Mouse (Mus musculus) forebrain, embryonic 13.5 days (tissue): ENCODE measurements around the gene Tmem63b. TPM values are rescaled to one million over a fixed set of nuclear protein-coding genes. Genes with fewer than 3 reads are reported as not detected.

Experiments
- ATAC-seq: fragments of 200-750 bp; cut with Nextera tagmentation; 2 replicates; pipeline ENCODE4 v1.8.0; 2017
- H3K27ac ChIP-seq: fragments of 300-500 bp; sonication (generic); 2 replicates; pipeline ENCODE4 v1.5.1; 2015; ENCODE audit warnings: inconsistent platforms, mild to moderate bottlenecking, moderate library complexity
- H3K27me3 ChIP-seq: fragments of 300-500 bp; sonication (generic); 2 replicates; pipeline ENCODE4 v1.6.1; 2015; ENCODE audit warnings: mild to moderate bottlenecking, inconsistent platforms
- H3K36me3 ChIP-seq: fragments of 300-500 bp; sonication (generic); 2 replicates; pipeline ENCODE4 v1.6.1; 2015; ENCODE audit warnings: mild to moderate bottlenecking, inconsistent platforms; ENCODE audit not compliant: poor library complexity, severe bottlenecking
- H3K4me1 ChIP-seq: fragments of 300-500 bp; sonication (generic); 2 replicates; pipeline ENCODE4 v1.6.1; 2015; ENCODE audit warnings: inconsistent platforms
- H3K4me2 ChIP-seq: fragments of 300-500 bp; sonication (generic); 2 replicates; pipeline ENCODE4 v1.6.1; 2015; ENCODE audit warnings: inconsistent platforms, mild to moderate bottlenecking, moderate library complexity
- H3K4me3 ChIP-seq: fragments of 300-500 bp; sonication (generic); 2 replicates; pipeline ENCODE4 v1.5.1; 2015; ENCODE audit warnings: mild to moderate bottlenecking, inconsistent platforms
- H3K9ac ChIP-seq: fragments of 300-500 bp; sonication (generic); 2 replicates; pipeline ENCODE4 v1.6.1; 2015; ENCODE audit warnings: mild to moderate bottlenecking, inconsistent platforms
- H3K9me3 ChIP-seq: fragments of 300-500 bp; sonication (generic); replicated peaks from 2 replicates; pipeline ENCODE4 v1.6.1; 2016; ENCODE audit warnings: inconsistent platforms
- WGBS: fragments of 180-500 bp; shearing (Covaris S2); methylation state at CpG from one replicate; pipeline ENCODE4 v1.1.7; 2015; 5-methylcytosine and 5-hydroxymethylcytosine counted together
- polyA plus RNA-seq: library from polyadenylated mRNA; unstranded; fragments of >200 nt; fragmentation: Nextera tagmentation; extraction: Ambion mirVana; gene quantifications from 2 replicates; pipeline ENCODE4 v1.2.1, GENCODE M21; 2015

Tmem63b gene
- polyA plus RNA-seq, 1 experiment from 2014 or later, result 91.1 TPM

DNA sequence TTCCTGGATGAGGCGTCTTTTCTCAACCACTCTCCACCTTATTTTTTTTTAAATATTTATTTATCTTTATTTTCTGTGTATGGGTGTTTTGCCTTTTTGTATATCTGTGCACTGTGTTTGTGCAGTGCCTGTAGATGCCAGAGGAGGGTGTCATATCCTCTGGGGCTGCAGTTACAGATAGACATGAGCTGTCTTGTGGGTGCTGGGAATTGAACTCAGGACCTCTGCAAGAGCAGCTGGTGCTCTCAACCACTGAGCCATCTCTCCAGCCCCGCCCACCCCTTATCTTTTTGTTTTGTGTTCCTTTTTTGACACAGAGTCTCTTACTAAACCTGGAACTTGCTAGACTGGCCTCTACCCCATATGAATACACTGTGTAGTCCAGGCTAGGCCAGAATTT lies 40.8 kb upstream of the Tmem63b start:
- WGBS, result 87% methylated on average over 2 of the region's 2 CpGs
- no peak for ATAC-seq
- H3K4me1 ChIP-seq, result peaks cover 11% of the 10 kb centered on the region
- H3K27me3 ChIP-seq, result peaks cover 10% of the 10 kb centered on the region; the same call in 1 of the 2 replicates
- no peak overlapping the region for H3K9ac ChIP-seq
- no peaks in the 10 kb centered on the region for H3K9me3 ChIP-seq
- H3K4me2 ChIP-seq, result no peak overlapping the region
- H3K27ac ChIP-seq, result no peak overlapping the region
- H3K36me3 ChIP-seq, result no peaks in the 10 kb centered on the region
- H3K4me3 ChIP-seq, result no peak overlapping the region

DNA sequence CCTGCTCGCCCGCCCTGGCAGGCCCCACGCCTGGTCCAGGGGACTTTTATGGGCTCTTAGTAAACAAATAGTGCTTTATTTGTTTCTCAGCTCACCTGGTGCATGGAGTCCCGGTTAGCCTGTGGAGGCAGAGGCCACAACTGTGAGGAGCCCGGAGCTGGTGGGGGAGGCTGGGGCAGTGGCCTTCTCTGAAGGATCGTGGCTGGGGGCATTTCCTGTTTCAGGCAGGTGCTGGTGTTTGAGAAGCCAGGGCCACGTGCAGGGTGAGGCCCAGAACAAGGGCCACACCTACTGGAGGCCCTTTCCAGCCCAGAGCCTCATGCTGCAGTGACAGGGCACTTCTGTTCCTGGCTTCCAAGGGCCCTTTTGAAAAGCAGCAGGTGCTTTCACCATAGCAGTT lies 39.5 kb upstream of the Tmem63b start:
- 70% methylated on average over 7 of the region's 7 CpGs for WGBS
- Histone ChIP-seq H3K36me3 (no peaks in the 10 kb centered on the region), H3K4me1 (peaks cover 14% of the 10 kb centered on the region), H3K27me3 (peaks cover 2% of the 10 kb centered on the region; the same call in 1 of the 2 replicates), H3K9ac (no peak overlapping the region), H3K27ac (no peak overlapping the region), H3K4me3 (no peak overlapping the region), H3K4me2 (no peak overlapping the region), H3K9me3 (no peaks in the 10 kb centered on the region)
- no peak for ATAC-seq

DNA sequence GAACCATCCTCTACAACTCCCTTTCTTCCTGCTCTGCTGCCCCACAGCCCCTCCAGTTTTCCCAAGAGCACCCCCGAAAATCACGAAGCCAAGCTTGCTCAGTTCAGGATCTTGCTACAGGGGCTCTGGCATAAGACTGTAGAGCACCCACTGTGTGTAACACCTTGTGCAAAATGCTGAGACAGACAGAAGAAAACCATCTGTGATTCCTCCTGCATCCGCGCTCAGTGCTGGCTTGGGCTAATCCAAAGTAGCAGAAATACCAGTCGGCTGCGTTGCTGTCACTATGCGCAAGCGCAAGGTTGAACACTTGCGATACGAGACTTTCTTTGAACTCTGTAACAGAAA lies 37.8 kb upstream of the Tmem63b start:
- ATAC-seq, result 0 out of 2 replicates have a peak, but pooled peaks have one; percentile 22
- Histone ChIP-seq H3K27me3 (no peaks in the 10 kb centered on the region; the same call in 1 of the 2 replicates), H3K4me1 (peaks cover 14% of the 10 kb centered on the region), H3K27ac (0 out of 2 replicates have a peak overlapping the region, but pooled peaks have one; percentile 87), H3K4me2 (peak overlapping the region; percentile 63; the same call in 1 of the 2 replicates), H3K9ac (no peak overlapping the region), H3K9me3 (no peaks in the 10 kb centered on the region), H3K4me3 (no peak overlapping the region), H3K36me3 (no peaks in the 10 kb centered on the region)
- WGBS, result 83% methylated on average over 10 of the region's 10 CpGs

GRCm38 (mm10) chr17:45723732-45724573 lies 37.2 kb upstream of the Tmem63b start:
- 2% methylated on average over 25 of the region's 25 CpGs for WGBS
- peak overlapping the region; percentile 87 for H3K27ac ChIP-seq

DNA sequence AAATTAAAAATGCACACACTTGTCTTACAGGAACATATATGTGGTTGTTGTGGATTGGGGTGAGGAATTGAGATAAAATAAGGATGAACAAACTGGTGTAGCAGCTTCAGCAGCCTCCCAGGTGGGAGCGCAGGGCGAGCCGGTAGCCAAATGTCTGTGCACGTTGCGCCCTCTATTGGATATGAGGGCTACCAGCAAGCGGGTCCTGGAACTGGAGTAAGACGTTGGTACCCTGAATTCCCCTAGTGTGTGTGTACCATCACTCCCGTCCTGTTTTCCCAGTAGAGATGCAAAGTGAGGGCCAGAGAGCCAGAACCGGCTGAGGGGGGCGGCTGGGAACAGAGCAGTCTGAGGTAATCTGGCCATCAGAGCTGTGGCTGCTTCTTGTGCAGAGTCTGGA lies 31.6 kb upstream of the Tmem63b start:
- Histone ChIP-seq H3K4me3 (no peak overlapping the region), H3K27ac (no peak overlapping the region), H3K36me3 (no peaks in the 10 kb centered on the region), H3K4me2 (no peak overlapping the region), H3K9ac (no peak overlapping the region), H3K9me3 (no peaks in the 10 kb centered on the region), H3K27me3 (no peaks in the 10 kb centered on the region), H3K4me1 (peaks cover 10% of the 10 kb centered on the region)
- 10% methylated on average over 10 of the region's 10 CpGs for WGBS
- peak; percentile 51 for ATAC-seq

More at GRCm38 (mm10) chr17:45723732-45724573, 37.2 kb upstream of the Tmem63b start:
- H3K4me2 ChIP-seq, result peak overlapping the region; percentile 63
- H3K36me3 ChIP-seq, result no peaks in the 10 kb centered on the region
- H3K9ac ChIP-seq, result peak overlapping the region; percentile 85
- peak overlapping the region; percentile 53 for H3K4me3 ChIP-seq
- ATAC-seq, result peak; percentile 74
- peaks cover 14% of the 10 kb centered on the region for H3K4me1 ChIP-seq
- H3K9me3 ChIP-seq, result no peaks in the 10 kb centered on the region
- no peaks in the 10 kb centered on the region for H3K27me3 ChIP-seq

GRCm38 (mm10) chr17:45711525-45711924 lies 24.8 kb upstream of the Tmem63b start:
- 66% methylated on average over 3 of the region's 3 CpGs for WGBS
- H3K4me1 ChIP-seq, result no peaks in the 10 kb centered on the region
- no peak overlapping the region for H3K4me3 ChIP-seq
- H3K36me3 ChIP-seq, result no peaks in the 10 kb centered on the region
- H3K9ac ChIP-seq, result no peak overlapping the region
- no peak overlapping the region for H3K4me2 ChIP-seq
- no peak overlapping the region for H3K27ac ChIP-seq
- no peaks in the 10 kb centered on the region for H3K27me3 ChIP-seq
- no peaks in the 10 kb centered on the region for H3K9me3 ChIP-seq
- no peak for ATAC-seq

DNA sequence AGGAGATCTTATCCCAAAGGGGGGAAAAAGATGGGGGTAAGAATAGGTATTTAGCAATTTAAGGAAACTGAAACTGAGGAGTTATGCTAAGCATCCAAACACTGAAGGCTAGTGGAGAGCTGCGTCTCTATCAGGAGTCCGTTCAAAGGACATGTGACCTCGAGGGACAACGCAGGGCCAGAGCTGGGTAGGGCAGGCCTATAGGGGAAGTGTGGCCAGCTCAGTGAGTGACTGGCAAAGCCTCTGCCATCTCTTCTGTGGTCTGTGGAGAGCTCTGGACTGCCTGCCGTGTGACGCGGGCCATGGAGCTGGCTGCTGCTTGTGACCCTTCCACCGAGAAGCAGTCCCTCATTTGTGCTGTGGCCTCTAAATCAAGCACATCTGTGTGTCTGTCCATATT lies 23.7 kb upstream of the Tmem63b start:
- Histone ChIP-seq H3K27ac (no peak overlapping the region), H3K9me3 (no peaks in the 10 kb centered on the region), H3K4me1 (no peaks in the 10 kb centered on the region), H3K4me3 (no peak overlapping the region), H3K27me3 (no peaks in the 10 kb centered on the region), H3K36me3 (no peaks in the 10 kb centered on the region), H3K4me2 (no peak overlapping the region), H3K9ac (no peak overlapping the region)
- ATAC-seq, result no peak
- WGBS, result 85% methylated on average over 8 of the region's 8 CpGs

GRCm38 (mm10) chr17:45709829-45710228 lies 23.1 kb upstream of the Tmem63b start:
- Histone ChIP-seq H3K9me3 (no peaks in the 10 kb centered on the region), H3K4me2 (no peak overlapping the region), H3K9ac (no peak overlapping the region), H3K4me3 (no peak overlapping the region), H3K27me3 (no peaks in the 10 kb centered on the region), H3K27ac (no peak overlapping the region), H3K4me1 (no peaks in the 10 kb centered on the region), H3K36me3 (no peaks in the 10 kb centered on the region)
- 56% methylated on average over 3 of the region's 3 CpGs for WGBS
- ATAC-seq, result no peak

DNA sequence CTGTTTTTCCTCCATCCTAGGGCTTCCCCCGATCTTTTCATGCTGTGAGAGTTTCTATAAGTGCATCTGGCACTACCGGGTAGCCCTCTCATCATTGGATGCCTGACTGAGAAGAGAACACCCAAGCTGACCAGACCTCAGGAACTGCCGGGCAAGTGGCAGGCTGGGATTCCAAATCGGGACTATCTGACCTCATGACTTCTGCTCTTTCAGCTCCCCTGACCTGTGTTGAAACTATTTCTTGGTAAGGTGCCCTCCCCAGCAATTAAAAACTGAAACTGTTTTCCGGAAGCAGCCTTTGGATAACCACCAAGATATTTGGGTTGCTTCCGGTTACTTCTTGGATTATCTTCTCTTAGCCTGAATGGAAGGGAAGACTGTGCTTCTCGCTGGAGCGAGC lies 21.5 kb upstream of the Tmem63b start:
- 83% methylated on average over 8 of the region's 8 CpGs for WGBS

GRCm38 (mm10) chr17:45707376-45707775 lies 20.7 kb upstream of the Tmem63b start:
- ATAC-seq, result no peak
- 49% methylated on average over 3 of the region's 3 CpGs for WGBS
- H3K4me1 ChIP-seq, result no peaks in the 10 kb centered on the region
- H3K9ac ChIP-seq, result no peak overlapping the region
- H3K9me3 ChIP-seq, result no peaks in the 10 kb centered on the region
- no peak overlapping the region for H3K4me2 ChIP-seq
- no peak overlapping the region for H3K4me3 ChIP-seq
- H3K36me3 ChIP-seq, result no peaks in the 10 kb centered on the region
- no peak overlapping the region for H3K27ac ChIP-seq
- no peaks in the 10 kb centered on the region for H3K27me3 ChIP-seq

More for the DNA sequence above, 21.5 kb upstream of the Tmem63b start:
- Histone ChIP-seq H3K36me3 (no peaks in the 10 kb centered on the region), H3K4me3 (no peak overlapping the region), H3K27ac (no peak overlapping the region), H3K9me3 (no peaks in the 10 kb centered on the region), H3K9ac (no peak overlapping the region), H3K4me1 (no peaks in the 10 kb centered on the region), H3K4me2 (no peak overlapping the region), H3K27me3 (no peaks in the 10 kb centered on the region)
- ATAC-seq, result no peak

GRCm38 (mm10) chr17:45706796-45707195 lies 20.1 kb upstream of the Tmem63b start:
- H3K27ac ChIP-seq, result no peak overlapping the region
- ATAC-seq, result no peak
- H3K27me3 ChIP-seq, result no peaks in the 10 kb centered on the region
- whole genome bisulfite sequencing, result 74% methylated on average over 5 of the region's 5 CpGs
- H3K4me1 ChIP-seq, result no peaks in the 10 kb centered on the region
- no peaks in the 10 kb centered on the region for H3K9me3 ChIP-seq
- H3K9ac ChIP-seq, result no peak overlapping the region
- H3K4me3 ChIP-seq, result no peak overlapping the region
- no peaks in the 10 kb centered on the region for H3K36me3 ChIP-seq
- H3K4me2 ChIP-seq, result no peak overlapping the region

DNA sequence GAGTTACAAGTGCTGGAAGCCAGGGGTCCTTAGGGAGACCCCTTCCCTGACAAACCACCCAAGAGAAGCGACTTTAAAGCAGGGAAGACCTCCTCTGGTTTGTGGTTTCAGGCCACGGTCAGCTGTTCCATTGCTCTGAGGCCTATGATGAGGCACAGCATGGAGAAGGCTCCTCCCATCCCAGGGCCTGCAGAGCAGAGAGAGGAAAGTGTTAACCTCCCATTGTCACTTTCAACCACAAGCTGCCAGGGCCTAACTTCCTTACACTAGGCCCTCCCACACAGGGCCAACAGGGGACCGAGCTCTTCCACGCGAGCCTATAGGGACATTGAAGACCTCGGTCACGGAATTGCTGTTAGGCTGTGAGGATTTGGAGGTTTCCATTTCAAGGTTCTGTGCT lies 16.5 kb upstream of the Tmem63b start:
- ATAC-seq, result no peak
- peaks cover 16% of the 10 kb centered on the region for H3K36me3 ChIP-seq
- H3K9ac ChIP-seq, result no peak overlapping the region
- H3K9me3 ChIP-seq, result no peaks in the 10 kb centered on the region
- WGBS, result 71% methylated on average over 7 of the region's 7 CpGs
- H3K27me3 ChIP-seq, result no peaks in the 10 kb centered on the region
- H3K4me2 ChIP-seq, result no peak overlapping the region
- no peaks in the 10 kb centered on the region for H3K4me1 ChIP-seq
- H3K27ac ChIP-seq, result no peak overlapping the region
- H3K4me3 ChIP-seq, result no peak overlapping the region

- Histone ChIP-seq H3K4me1 (no peaks in the 10 kb centered on the region), H3K4me2 (no peak overlapping the region), H3K9me3 (no peaks in the 10 kb centered on the region), H3K4me3 (no peak overlapping the region), H3K36me3 (peaks cover 22% of the 10 kb centered on the region), H3K9ac (no peak overlapping the region), H3K27ac (no peak overlapping the region), H3K27me3 (no peaks in the 10 kb centered on the region)
- no peak for ATAC-seq
- 60% methylated on average over 4 of the region's 4 CpGs for WGBS
These were observed 15.5 kb upstream of the Tmem63b start for GRCm38 (mm10) chr17:45702254-45702653.
